Mouse (Mus musculus) right cerebral cortex, postnatal 10 days (tissue): ENCODE measurements around the gene Tpst2.
A peak's percentile ranks its signal among the peaks of the same experiment; 100 is the strongest.

Experiments
- DNase-seq, 2 experiments: peaks; one replicate each; pipeline ENCODE4 v3.0.0; 2021; ENCODE audit warnings: low spot score in 2 of 2

Gene Tpst2

GRCm38 (mm10) chr5:112276267-112276873 lies at the start of gene Tpst2:
TSS of gene Tpst2 (plus strand) at chr5:112276691.
- DNase-seq = peak; percentile 100

- peak; percentile 64 to 82 for DNase-seq
Observed at GRCm38 (mm10) chr5:112227354-112227753, 49.1 kb upstream of the Tpst2 start.

- no peak for DNase-seq
Observed at GRCm38 (mm10) chr5:112227898-112228239, 48.6 kb upstream of the Tpst2 start.

- DNase-seq = peak; percentile 86 to 88
Observed at GRCm38 (mm10) chr5:112228240-112229076, 48.0 kb upstream of the Tpst2 start.

- no peak for DNase-seq
Observed at GRCm38 (mm10) chr5:112235806-112236205, 40.7 kb upstream of the Tpst2 start.

DNA sequence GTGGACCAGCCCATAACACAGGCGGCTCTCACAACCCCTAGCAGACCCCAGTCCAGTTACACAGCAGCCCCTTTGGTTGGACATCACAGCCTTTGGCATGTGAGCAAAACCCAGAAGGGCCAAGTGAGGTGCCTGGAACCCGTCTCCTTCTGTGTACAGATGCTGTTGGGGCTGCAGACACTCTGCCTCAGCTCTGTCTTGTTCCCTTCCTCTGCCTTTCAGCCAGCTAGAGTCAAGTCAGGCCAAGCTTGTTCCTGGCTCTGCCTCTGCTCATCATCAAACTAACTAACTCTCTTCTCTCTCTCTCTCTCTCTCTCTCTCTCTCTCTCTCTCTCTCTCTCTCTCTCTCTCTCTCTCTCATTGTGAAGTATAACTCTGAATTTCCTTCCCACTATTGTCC lies 39.9 kb upstream of the Tpst2 start:
- DNase-seq = no peak

GRCm38 (mm10) chr5:112237439-112237838 lies 39.1 kb upstream of the Tpst2 start:
- no peak for DNase-seq

GRCm38 (mm10) chr5:112237866-112238570 lies 38.5 kb upstream of the Tpst2 start:
- no peak for DNase-seq

- no peak for DNase-seq
Observed at GRCm38 (mm10) chr5:112238781-112239482, 37.6 kb upstream of the Tpst2 start.

GRCm38 (mm10) chr5:112240761-112241160 lies 35.7 kb upstream of the Tpst2 start:
- DNase-seq = peak; percentile 92 to 93

DNA sequence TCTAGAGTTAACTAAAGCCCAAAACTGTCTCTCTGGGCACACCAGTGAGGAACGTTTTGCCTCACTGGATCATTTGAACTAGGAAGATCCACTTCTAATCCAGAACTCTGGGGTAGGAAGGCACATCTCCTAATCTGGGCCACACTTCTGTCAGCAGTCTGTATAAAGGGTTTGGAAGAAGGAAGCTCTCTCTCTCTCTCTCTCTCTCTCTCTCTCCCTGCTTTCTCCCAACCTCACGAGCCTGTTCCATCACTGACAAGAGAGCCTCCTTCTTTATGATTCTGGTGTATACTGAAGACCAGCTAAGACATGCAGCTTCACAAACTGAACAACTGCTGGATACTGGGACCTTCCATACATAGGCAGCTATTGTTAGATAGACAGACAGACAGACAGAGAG lies 34.6 kb upstream of the Tpst2 start:
- no peak for DNase-seq

DNA sequence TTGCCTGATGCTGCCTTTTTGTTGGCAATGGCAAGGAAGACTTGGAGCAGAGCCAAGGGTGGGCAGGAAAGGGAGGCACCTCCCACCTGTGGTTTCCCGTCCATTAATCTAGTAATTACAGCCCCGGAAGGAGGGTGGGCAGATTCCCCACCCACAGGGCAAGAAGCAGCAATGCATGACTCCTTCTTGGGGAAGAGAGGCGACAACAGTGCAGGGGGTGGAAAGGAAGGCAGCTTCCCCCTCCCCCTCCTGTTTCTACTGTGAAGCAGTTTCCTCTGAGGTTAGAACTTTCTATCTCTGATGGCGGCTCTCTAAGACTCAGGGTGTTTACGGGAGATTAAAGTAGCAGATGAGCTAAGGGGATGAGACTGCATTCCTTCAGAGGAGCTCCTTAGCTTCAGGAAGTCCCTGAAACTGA lies 34.1 kb upstream of the Tpst2 start:
- DNase-seq = no peak

DNA sequence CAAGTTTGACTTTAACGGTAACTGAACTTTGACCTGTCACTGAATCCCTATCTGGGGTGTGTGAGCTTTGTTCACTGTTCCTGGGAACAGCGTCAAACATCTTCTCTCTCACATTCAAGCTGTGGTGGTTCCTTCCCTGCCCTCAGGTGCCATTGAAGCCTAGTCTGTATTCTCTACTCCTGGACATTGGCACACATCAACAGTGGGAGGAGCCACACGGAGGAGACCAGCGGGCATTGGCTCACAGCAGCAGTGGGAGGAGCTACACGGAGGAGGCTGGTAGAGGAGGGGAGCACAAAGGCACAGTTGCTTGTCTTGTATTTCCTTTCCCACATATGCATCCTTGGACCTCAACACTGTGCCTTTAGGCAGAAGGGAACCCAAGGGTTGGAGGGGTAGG lies 33.5 kb upstream of the Tpst2 start:
- DNase-seq = no peak

DNA sequence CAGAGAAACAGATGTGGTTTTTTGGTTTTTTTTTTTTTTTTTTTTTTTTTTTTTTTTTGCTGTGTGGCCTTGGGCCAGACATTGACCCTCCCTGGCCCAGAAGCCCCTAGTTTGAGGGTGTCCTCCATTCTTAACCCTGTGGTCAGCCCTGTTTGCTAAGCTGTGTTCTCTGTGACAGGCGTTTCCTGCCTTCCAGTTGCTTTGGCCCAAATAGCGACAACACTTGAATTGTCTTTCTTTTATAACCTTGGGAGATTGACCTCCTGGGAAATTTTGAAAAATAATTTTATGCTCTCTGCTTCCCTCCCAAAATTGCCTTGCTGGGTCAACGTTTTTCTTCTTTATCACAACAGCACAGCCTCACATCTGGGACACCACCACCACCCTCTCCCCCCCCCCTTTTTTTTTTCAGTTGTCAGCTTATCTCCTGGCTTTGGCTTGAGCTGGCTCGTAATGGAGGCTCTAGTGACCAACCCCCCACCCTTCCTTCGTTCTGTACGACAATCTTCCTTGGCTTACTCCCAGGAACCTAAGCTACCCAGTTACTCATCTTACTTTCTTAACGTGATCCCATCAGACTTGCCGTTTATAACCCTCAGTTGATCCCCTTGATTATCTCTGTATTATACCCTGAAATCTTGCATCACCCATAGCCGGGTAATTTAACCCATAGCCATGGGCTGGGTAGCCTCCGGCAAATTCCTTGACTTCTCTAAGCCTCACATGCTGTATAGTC lies 32.8 kb upstream of the Tpst2 start:
- DNase-seq = no peak

DNA sequence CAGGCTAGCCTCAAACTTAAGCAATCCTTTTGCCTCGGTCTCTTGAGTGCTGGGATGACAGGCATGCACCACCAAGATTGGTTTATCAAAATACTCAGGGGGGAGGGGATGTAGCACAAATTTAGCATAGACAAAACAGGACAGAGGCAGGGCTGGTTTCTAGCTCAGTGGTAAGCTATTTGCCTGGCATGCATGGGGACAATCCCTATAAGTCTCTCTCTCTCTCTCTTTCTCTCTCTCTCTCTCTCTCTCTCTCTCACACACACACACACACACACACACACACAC lies 32.3 kb upstream of the Tpst2 start:
- no peak for DNase-seq

GRCm38 (mm10) chr5:112244890-112245615 lies 31.4 kb upstream of the Tpst2 start:
- DNase-seq = no peak

GRCm38 (mm10) chr5:112247399-112247798 lies 29.1 kb upstream of the Tpst2 start:
- no peak for DNase-seq

GRCm38 (mm10) chr5:112249106-112249505 lies 27.4 kb upstream of the Tpst2 start:
- DNase-seq = no peak

DNA sequence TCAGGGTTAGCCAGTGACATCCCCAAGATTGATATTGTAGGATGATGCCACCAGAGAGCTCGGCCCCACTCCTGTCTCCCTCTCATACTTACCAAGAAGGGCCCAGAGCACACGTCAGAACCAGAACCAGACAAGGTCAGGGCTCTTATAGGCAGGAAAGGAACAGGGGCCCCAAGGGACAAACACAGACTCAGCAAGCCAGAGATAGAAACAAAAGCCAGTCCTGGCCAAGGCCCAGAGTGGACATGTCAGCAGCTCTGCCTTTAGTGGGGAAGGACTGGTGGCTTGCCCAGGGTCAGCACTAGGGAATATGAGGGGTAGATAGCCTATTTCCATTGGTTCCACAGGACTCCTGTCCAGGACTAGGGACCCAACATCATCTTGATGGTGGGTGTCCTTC lies 24.1 kb upstream of the Tpst2 start, which contains the start of gene Cryba4:
Gene Cryba4, minus strand, starts transcription at position 119 of the 400 bp plus-strand sequence.
- DNase-seq = peak in 1 of 2 experiments; percentile 51

- DNase-seq = no peak
Observed at GRCm38 (mm10) chr5:112253169-112253568, 23.3 kb upstream of the Tpst2 start.

DNA sequence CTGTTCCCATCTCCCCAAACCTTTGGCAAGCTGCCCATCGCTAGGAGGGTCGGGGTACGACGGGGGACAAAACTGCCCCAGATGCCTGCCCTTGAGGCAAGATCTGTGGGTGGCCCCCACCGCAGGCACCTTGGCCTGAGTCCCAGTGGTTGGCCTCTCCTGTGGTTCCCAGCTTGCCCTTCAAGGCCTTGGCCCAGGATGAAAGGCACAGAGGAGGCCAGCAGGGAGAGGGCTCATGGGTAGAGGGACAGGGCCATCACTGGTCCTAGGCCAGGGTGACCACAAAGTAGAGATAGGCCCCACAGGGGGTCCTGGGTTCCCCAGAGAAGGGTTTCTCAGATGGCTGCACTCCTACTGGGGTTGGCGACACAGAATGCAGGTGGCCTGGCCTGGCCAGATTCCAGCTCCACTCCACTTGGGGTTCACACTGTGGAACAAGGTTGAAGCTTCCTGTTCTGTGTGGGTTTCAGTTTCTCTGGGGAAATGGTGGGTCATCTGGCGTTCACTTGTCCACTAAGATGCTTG lies 22.1 kb upstream of the Tpst2 start:
- peak; percentile 85 to 86 for DNase-seq
